Mouse (Mus musculus): ENCODE data around the gene Fermt2. TPM values are rescaled to one million over a fixed set of nuclear protein-coding genes. Genes with fewer than 3 reads are reported as not detected.

Fermt2 gene
- polyA plus RNA-seq, 1 experiment from 2014 or later = 27.0 TPM

DNA sequence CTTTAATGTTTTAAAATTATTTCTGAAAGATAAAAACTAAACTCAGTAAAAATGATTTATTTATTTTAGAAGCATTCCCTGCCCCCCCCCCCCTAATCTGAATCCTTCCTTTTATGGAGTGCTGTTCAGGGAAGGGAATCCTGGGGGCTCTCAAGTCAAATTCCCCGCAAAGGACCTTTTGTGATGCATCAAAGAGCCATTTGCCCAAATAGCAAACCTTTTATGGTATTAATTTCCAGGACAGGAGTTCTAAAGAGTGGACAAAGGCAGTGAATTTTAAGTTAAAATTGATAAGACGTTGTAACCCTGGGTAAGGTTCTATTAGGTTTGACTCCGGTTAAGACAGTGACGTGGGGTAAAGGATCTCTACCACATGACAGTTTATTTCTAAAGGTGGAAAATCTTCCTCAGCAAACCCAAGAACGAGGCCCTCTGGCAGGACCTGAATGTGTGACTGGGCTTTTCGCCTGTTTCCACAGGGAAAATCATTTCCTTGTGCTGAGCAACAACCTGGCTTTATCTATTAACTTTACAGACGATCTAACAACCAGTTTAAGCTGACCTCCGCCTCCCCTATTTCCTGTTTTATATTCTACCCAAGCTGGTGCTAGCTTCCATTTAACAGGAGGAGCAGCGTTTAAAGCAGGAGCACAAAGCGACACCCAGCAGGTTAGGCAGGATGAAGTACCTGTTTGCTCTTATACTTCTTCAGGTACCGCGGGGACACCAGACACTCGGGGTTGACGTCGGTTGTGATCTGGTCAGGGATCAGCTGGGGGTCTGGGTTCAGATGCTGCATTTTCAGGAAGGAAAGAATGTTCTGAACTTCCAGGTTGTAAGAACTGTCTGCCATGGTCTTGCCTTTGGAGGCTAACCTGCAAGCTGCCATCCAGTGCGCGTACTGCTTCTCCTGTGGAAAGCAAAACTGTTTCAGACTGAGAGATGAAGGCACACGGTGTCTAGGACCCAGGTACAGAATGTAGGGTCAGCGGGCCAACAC, 65.6 kb downstream of the Fermt2 start:
- no peak for DNase-seq (ENCODE audit: low spot score)

DNA sequence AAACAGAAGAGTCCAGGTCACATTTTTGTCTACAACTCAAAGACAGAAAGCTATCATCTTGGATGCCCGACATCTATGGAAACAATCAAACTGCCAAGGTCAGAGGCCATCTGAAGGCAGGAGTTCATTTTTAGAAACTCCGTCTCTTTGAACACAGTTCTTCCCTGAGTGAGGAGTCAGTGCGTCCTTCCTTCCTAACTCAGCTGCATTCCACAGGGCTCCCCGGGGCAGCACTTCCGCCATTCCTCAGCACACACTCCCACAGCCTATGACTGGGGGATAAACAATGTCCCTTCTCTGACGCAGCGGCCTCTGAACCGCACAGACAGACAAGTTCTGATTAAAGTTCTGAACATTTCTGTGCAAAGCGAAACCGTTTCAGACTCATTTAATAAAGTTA, 66.3 kb downstream of the Fermt2 start:
- no peak for DNase-seq (ENCODE audit: low spot score)

DNA sequence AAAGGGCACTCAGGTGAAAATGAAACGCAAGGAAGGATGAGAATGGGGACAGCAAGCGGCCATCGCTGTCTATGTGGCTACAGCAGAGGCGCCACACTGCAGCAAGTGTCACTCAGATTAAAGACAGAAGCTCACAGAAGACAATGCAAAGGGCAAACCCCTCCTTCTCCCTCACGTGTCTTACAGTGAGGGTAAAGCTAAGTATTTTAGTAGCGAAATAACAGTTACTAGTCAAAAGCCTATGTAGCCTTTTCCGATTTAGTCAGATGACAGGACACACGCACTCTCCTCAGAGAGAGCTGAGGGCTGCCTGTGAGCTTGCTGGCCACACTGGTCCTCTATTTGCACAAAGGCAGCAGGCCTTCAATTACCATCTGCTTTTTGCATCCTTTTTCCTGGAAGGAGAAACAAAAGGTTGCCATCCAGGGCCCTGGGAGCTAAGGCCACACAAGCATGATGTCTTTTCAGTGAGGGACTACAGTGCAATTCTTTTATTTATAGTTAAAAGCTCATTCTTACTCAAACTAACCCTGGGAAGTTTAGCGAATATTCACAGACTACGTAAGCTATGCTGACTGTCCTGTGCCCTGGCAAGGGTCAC, 66.9 kb downstream of the Fermt2 start:
- DNase-seq (ENCODE audit: low spot score) = no peak

DNA sequence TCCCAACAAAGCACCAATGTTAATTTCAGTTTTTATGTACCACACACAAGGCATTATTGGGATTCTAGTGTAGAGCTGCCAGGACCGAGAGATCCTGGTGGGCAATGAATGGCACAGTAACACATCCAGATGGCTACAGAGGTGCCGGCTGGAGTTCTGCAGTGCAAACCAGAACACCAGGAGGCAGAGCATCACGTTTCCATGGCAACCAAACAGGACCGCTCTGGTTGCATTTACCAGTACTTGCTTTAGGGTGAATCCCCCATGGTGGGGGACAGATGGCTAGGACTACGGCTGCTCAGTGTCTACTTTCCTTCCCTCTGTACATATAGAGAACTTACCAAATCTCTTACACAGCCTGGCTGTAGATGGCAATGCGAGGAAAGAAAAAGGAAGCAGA, 67.5 kb downstream of the Fermt2 start:
- DNase-seq (ENCODE audit: low spot score) = no peak

- DNase-seq (ENCODE audit: low spot score) = no peak
These were observed 68.0 kb downstream of the Fermt2 start for GRCm38 (mm10) chr14:45461945-45462344.

- no peak for DNase-seq (ENCODE audit: low spot score)
These were observed 69.4 kb downstream of the Fermt2 start for GRCm38 (mm10) chr14:45460491-45460890.

GRCm38 (mm10) chr14:45459877-45460276, 70.0 kb downstream of the Fermt2 start:
- DNase-seq (ENCODE audit: low spot score) = no peak

DNA sequence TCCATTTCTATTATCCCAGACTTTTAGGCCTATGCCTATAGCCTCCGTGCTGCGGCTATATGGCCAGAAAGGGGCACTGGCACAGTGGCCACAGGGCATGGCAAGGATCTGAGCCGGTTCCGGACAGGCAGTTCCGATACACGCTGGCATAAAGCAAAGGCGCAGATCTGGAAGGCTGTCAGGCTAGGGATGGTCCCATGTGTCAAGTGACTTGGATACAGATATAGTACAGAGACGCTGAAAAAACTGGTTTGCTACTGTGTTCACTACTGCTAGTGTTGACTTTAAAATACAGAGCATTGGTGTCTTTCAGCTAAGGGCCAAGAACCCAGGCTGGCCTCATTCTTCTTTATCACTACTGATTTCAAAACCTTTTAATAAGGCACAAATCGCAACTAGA, 72.9 kb downstream of the Fermt2 start:
- no peak for DNase-seq (ENCODE audit: low spot score)

DNA sequence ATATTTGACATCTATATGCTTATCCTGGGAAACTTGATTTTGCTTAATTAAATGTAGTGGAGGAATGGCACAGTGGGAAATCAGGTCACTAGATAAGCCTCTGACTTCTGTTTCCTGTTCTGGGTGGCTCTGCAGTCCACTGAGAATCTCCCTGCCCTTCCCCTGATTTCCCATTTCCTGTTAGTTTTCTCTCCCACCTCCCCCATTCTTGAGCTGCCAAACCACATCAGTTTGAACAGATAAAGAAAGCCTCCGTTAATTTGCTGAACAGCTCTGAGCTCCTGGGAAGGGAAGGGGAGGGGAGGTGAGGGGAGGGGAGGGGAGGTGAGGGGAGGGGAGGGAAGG, 73.4 kb downstream of the Fermt2 start:
- DNase-seq (ENCODE audit: low spot score) = no peak

DNA sequence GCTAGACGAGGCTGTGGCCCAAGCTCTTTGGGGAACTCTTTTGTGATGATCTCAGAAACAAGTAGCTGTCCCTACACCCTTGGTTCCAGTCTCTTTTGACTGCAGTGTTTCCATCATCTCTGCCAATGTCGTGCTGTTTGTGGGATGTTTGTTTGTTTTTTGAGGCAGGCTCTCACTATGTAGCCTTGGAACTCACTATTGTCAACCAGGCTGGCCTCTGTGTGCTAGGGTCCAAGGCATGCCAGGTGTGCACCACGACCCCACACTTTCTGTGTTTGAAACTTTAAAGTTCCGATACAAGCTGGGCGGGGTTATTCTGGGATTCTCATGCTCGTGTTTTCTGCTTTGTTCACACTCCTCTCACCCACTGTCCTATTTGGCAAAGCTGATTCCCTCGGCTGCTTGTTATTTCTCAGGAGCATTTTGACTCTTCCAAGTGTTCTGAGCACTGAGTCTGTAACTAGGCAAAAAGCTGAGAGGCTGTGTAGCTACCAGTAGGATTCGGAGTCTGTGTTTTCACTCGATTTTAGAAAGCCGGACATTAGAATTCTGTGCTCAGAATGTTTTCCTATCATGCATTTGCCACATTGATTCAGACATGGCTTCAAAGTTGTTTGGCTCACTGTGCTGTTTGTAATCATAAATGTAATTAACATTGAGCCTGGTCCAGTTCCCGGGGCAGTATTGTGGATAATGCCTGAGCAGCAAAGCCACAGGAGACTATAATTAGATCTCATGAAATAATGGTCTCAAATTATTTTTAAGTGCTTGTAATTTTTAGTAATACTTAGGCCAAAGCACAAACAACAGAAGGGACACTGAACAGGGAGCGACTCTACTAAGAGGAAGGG, 74.0 kb downstream of the Fermt2 start:
- no peak for DNase-seq (ENCODE audit: low spot score)

GRCm38 (mm10) chr14:45453538-45454233, 76.2 kb downstream of the Fermt2 start:
- DNase-seq (ENCODE audit: low spot score) = no peak

DNA sequence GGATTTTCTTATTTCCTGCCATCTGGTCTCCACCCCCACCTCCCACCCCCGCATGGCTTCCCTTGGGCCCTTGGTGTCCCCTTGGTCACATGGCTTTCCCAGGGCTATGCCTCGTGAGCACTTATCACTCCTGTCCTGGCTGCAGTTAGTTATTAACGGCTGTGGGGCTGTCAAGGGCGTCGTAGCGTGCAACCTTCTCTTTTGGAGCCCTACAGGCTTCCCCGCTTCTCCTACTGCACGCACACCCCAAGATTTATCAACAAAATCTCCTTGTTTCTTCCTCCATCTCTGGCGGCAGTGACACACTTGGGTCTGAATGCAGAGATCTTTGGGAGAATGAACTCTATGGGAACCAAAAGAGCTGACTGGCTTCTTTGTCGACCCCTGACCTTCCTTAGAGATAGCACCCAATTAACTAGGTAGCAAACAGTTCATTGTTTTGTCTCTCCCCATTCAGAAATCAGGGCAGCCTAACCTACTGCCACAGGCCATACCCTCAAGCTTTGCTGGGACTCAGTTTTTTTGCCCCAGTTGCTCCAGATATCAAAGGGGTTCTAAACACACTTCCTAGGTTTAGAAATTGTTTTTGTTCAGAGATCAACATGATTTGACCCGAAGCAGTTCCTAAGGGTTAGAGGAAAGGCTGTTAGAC, 76.9 kb downstream of the Fermt2 start:
- no peak for DNase-seq (ENCODE audit: low spot score)

DNA sequence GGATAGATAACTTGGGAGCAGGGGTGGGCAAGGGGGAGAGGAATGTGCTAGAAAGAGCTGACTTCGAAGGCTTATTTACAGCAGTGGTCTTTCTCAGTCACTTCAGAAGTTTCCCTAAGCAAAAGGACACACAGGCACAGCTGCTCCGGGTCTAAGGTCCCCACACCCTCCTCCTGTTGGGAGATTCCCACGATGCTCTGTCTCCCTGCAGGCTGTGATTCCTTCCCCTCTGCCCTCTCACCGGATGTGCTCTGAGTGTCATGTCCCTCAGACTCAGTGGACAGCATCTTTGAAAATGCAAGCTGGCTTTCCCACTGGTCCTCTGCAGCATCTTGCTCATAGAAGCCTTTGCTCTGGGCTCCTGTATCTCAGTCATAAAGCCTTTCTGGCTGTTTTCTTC, 77.8 kb downstream of the Fermt2 start:
- no peak for DNase-seq (ENCODE audit: low spot score)

DNA sequence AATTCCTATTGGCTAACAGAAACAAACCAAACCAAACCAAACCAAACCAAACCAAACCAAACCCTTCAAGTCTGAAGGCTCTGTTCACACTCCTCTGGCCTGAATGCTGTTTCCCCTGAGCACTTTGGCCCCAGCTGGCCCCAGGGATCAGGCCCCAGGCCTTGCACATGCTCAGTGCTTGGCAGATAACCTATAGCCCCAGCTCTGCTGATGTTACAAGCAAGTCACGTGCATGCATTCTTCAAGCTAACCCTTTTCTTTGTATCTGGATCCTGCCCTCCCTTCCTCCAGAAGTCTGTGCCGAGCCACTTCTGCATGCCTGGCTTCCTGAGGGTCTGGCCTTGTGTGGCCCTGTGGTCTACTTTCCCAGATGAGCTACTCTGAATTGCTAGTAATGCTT, 78.8 kb downstream of the Fermt2 start:
- DNase-seq (ENCODE audit: low spot score) = no peak

DNA sequence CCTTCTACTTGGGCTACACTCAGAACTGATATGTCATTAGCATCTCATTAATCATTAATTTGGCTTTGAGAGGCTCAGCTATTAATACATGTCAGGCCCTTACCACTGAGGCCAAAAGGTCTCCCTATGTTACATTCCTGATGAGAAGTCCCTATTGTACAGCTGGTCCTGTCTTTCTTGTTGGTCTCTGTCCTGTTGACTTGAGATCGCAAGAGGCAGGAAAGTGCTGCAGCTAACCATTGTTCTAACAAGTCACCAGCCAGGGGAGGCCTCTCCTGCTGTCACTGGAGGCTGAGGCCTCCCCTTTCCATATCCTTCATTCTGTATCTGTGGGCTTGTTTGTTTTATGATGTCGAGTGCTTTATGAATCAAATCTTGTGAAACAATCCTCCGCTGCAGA, 83.1 kb downstream of the Fermt2 start:
- DNase-seq (ENCODE audit: low spot score) = no peak

- no peak for DNase-seq (ENCODE audit: low spot score)
These were observed 84.5 kb downstream of the Fermt2 start for GRCm38 (mm10) chr14:45445445-45445844.

DNA sequence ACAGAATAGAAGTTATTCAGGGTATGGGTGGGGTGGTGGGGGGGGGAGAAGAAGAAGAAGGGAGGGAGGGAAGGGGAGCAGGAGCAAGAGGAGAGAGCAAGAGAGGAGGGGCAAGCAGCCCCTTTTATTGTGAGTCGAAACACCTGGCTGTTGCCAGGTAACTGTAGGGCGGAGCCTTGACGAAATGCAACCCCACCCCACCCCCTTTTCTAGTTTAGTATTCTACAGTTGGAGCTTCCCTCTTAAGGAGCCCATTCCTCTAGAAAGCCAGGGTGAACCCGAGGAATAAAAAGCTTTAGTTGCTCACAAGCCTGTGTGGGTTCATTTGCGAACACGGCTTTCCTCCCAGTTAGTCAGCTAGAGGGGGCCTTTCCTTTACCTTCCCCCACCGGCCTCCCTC, 85.0 kb downstream of the Fermt2 start:
- DNase-seq (ENCODE audit: low spot score) = no peak

- DNase-seq (ENCODE audit: low spot score) = no peak
These were observed 86.9 kb downstream of the Fermt2 start for GRCm38 (mm10) chr14:45442781-45443560.

- no peak for DNase-seq (ENCODE audit: low spot score)
These were observed 88.6 kb downstream of the Fermt2 start for GRCm38 (mm10) chr14:45441291-45441690.

GRCm38 (mm10) chr14:45439387-45439786, 90.5 kb downstream of the Fermt2 start:
- no peak for DNase-seq (ENCODE audit: low spot score)

Measured in thymus, postnatal 0 days (tissue).